Mouse (Mus musculus) right cerebral cortex, adult 18-20 months (tissue): ENCODE data around the gene S100pbp.

Source experiments
- DNase-seq: peaks from one replicate; pipeline ENCODE4 v3.0.0; 2022; ENCODE audit warnings: mixed read lengths

Gene S100pbp

DNA sequence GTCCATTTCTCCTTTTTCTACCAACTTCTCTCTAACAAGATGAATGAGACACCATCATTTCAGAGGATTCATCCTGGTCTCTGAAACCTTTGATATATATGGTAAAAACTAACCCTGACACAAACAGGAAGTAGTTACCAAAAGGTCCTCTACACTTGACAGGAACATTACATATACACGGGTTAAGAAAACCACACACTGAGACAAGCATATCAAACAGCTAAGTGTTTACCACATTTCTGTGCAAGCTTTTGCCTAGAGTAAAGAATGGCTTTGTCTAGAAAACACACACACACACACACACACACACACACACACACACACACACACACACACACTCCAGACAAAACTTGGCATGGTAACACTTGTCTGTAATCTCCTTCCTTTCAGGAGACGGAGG is 43.1 kb downstream of the S100pbp start:
- no peak for DNase-seq

DNA sequence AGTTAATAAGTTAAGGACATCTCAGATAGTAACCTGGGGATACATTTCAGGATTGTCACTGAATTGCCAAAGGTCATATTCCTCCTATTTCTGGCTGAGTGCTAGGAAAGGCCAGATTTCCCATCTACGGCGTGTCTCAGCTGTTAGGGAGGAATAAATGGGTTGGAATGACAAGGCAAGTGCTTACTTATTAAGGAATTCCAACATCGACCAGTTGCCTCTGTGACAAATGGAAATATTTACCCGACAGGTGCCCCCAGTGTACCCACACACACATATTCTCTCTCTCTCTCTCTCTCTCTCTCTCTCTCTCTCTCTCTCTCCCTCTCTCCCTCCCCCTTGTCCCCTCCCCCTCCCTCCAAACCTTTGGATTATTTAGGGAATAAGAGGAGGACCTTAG is 43.6 kb downstream of the S100pbp start:
- no peak for DNase-seq

DNA sequence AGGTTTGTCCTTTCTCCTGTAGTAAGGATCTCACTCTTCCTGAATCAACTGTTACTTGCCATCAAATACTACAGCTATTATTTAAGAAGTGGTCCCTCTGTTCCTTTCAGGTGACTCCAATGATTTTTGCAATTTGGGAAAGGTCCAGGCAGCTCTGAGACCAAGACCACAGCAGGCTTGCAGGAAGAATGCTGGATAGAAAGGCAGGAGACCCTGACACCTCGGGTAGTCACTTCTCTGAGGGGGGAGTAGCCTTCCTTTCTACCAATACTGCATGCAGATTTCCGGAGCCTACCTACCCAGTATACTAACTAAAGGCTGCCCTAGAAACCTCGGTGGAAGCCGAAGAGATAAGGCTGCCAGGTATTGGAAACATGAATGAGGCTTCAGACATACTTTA is 44.1 kb downstream of the S100pbp start:
- no peak for DNase-seq

DNA sequence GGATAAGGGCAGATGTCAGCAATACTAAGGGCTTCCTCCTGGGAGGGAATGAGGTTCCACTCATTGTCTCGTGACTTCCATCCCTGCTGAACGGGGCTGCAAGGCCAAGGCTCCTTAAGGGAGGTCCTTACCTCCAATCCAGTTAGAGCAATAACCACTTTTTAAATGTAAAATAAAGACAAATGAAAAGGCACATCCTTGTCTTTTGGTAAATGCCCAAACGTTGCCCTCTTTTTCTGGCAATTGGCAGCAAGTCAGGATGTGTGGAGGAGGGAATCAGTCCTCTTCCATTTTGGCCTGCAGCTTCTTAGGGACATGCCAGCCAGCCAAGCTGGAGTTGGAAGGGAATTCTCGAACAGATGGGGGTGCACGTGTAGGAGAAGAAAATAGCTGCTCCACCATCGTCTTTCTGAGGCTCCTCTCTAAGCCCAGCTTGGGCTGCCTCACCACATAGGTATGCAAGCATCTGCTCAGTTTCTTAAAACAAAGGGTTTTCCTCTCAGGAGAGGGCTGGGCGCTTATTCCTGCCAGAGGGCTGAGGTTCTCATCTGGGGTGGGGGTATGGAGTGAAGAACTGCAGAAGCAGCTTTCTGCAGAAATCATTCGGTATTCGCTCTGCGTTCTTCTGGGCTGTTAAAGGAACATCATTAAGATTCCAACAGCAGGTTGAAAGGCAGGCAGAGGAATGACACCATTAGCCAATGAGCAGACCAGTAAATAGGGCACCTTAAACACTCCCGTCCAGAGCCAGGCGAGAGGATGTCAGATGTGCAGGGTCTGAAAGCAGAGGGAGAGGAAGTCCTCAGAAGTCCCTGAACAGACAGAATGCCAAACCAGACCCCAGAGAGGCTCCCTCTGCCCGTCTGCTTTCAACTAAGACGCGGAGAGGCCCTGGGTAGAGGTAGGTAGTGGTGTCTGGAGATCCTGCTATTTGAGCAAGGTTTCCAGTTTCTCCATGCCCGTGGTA is 44.8 kb downstream of the S100pbp start:
- DNase-seq = peak; percentile 93

DNA sequence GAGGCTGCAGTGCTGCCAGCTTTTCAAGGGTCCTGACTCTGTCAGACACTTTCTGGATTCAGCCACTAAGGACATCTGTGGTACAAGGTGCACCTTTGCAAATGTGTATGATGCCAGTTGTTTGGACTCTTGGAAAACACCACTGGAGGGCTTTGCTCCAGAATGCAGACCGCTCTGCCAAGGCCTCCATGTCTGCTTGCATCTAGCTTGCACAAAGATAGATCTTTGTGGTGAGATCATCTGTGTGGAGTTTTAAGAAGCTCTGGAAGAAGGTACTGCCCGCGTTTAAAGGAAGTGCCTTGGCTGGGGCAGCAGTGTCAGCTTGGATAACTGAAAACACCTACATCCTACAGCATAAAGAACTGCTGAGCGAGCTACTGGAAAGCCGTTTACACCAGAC is 46.0 kb downstream of the S100pbp start:
- no peak for DNase-seq

DNA sequence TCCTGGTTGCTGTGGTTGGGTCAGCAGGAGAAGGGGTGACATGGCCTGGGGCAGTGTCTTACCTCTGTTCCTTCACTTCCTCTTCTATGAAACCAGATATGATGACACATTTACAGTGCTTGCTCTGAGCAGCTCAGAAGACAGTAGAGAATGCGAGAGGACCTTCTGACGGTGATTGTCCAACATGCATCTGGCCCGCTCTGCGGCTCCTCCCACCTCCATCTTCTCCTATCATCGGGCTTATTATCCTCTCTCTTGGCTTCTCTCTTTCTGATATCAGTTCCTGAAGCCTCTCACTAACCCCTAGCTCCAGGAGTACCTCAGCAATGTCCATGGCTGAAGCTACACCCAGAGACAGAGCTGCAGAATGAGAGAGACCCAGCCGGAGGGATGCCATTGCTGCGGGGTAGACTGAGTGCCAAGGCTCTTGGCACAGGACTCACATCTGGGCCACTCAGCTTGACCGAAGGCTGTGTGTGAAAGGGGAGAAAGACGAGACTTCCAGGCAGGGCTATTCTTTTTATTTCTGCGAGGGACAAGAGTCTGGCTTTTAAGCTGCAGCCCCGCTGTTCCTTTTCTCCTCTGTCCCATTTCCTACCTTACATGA is 47.0 kb downstream of the S100pbp start:
- DNase-seq = no peak

DNA sequence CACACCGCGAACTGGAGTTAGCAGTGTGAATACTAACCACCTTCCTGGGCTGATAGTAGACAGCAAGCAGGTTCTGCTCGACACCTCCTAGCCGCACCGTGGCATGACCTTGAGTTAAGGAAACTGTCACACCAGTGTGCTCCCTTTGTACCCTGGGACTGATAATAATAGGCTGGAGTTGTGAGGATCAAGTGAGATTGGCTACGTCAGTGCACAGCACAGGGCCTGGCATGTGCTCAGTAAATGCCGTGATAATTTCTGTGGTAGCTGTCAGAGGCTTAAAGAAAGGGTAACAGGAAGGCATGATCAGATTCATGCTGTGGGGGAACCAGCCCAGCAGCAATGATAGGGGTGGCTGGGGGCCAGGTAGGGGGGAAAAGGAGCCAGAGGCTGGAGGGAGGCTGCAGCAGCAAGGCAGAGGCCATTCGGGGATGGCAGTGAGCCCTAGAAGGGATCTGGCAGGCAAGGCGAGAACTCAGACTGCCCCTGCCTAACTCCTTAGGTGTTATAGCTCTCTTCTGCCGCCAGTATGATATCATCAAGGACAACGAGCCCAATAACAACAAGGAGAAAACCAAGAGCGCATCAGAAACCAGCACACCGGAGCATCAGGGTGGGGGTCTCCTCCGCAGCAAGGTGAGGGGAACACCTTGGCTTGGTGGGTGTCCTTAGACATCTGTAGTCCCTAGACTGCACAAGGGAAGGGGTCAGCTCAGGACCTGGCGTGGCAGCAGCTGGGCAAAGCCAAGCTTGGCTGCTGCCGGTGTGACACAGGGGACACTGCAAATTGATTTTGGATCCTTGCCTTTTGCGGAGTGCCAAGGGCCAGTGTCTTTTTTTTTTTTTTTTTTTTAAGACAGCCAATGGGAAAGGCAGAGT is 47.7 kb downstream of the S100pbp start:
- DNase-seq = no peak

DNA sequence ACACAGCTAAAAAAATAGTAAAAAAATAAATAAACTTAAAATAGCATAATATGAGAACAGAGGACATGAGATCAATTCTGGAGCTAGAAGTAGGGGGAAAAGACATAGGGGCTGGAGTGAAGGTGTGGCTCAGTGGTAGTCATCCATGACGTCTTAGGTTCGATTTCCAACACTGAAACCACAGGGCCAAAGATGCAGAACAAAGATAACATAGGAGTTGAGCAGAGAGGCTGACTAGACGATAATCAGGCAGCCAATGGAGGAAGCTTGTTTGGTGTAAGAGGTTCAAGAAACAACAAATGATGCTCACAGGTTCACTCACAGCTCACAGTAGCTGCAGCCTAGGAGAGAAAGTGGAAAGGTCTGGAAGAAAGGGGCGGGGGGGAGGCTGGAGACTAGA is 48.7 kb downstream of the S100pbp start:
- no peak for DNase-seq

DNA sequence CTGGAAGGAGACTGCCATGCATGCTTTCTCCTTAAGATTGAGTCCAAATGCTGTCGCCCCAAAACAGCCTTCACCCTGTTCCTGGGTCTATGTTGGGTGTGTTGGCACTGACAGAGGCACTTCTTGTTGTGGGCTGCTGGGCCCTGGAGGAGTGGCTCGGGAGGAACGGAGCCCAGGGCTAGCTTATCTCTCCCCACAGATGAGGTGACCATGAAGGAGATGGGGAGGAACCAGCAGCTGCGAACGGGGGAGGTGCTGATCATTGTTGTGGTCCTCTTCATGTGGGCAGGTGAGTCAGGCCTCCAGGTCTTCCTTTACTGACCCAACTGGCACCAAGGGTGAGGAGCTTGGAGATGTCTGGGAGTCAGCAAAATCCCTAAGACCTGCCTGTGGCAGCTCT is 49.9 kb downstream of the S100pbp start:
- peak; percentile 0 for DNase-seq

DNA sequence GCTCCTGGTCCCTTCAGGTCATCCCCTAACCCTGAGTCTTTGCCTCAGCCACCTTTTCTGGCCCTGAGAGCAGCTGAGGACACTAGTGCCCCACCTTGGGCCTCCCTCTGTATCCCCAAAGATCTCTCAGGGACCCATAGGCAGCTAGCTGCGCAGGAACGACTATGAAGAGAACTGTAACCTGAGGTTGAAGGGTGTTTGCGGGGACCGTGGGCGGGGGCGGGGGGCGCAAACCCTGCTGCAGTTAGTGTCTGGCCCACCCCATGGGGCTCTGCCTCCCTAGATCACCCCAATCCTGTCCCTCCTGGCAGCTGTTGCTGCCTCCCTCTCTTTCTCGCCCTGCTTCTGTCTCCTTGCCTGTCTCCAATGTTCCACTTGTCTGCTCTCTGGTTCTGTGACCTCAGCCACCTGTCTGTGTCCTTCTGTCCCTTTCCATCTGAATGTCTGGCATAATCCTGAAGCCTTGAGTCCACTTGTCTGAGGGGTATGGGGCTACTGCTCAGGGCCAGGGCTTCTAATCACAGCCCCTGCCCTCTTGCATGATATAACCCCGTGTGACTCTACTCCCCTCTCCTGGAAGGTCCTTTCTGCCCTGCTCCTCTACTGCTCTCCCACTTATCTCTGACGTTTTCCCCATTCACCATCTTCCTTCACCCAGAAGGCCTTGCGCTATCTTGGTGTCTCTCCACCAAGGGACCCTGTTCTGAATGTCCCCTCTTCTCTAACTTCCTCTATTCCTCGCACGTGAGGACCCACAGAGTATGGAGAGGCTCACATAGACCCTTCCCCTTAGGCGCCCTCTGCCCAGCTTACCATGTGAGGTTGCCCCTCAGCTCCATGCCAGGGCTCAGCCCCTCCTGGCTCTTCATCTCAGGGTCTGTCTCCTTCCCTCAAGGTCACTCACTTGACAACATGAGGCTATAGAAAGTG is 51.9 kb downstream of the S100pbp start:
- DNase-seq = no peak

DNA sequence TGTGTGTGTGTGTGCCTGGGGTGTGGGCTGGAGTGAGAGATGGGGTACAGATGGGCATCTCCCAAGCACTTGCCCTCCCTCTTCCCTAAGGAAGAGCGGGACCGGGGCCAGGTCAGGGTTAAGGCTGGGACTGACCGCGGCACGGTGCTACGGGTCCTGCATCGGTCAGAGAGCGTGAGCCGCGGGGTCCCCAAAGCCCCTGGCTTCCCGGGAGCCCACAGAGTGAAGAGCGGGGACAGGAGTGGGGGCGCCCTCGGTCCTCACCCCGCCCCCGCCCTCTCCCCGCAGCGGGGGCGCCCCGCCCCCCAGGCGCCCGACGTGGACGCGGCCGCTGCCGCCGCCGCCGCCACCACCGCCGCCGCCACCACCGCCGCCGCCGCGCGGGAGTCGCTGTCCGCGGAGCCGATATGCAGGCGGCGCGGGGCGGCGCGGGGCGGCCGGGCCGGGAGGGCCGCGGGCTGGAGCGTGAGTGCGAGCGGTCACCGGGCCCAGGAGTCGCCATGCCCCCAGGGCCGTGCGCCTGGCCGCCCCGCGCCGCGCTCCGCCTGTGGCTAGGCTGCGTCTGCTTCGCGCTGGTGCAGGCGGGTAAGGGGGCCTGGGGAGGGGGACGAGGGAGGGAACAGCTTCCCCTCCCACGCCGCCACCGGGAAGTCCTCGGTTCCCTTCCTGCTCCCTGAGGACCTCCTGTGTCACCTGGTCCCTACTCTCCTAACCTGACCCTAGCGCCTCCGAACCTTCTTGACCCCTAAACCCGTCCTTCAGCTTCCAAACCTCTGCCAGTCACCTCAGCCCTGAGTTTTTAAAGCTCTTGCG is 52.7 kb downstream of the S100pbp start, which contains the start of gene Fndc5:
TSS of gene Fndc5 (plus strand) at position 421 of the 813 bp plus-strand sequence.
- no peak for DNase-seq

DNA sequence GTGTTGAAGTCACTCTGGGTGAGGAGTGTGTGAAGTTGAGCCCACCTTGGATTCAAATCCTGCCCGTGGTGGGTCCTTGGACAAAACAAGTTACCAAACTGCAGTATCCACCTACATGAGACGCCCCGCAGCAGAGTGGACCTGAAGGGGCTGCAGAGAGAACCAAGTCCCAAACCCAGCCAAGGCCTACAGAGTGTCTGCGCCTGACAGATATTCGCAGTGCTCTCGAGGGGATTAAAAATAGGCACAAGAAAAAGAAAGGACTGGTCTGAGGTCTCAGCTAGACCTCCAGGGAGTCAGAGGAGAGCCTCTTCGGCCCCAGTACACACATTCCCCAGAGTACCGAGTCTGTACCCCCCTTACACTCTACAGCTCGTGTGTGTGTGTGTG is 53.3 kb downstream of the S100pbp start:
- no peak for DNase-seq

DNA sequence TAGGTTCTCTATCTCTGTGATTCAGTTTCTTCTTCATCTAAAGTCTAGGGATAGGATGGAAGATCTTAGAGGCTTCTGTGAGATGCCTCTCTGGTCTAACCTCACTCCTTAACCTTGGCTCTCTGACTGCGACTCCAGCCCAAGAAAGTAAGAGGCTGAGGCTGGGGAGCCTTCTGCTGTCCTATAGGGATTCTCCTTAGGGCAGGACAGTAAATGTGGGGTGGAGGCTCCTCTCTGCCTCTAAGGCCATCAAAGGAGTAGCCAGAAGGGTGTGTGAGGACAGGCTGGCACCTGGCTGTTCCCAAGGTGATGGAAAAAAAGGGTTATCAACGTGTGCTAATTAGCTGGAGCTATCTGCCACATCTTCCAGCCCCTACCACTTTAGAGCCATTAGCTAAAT is 53.9 kb downstream of the S100pbp start:
- no peak for DNase-seq

DNA sequence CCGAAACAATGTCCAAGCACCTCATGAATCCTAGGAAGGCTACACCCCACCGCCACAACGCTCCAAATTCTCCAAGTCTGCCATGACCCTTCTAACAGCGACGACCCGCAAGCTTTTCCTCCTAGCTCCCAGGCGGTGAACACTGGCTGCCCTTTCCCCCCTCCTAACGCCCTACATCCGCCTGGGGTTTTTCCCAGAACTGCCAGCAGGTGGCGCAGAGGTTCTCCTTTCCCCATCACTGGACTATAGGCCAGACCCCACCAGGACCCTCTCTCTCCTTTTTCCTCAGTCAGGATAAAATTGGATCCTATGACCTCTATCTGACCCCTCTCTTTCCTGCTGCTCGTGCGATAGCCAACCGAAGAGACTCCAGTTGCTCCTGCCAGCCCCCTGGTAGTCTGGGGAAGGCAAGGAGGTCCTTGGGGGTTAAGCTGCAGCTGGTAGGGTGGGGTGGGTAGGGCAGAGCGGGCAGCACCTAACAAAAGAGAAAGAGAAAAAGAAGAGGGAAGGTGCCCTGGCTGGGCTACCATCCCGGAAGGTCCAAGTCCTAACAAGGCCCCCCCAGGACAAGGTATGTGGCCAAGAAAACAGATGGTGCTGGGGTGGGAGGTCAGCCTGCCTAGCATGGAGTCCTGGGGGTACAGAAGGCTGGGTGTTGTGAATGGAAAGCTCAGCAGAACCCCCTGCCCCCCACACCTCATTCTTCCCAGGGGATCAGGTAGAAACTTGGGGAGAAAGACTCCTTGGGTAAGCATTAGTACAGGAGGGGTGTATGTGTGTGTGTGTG is 54.5 kb downstream of the S100pbp start:
- peak; percentile 66 for DNase-seq

DNA sequence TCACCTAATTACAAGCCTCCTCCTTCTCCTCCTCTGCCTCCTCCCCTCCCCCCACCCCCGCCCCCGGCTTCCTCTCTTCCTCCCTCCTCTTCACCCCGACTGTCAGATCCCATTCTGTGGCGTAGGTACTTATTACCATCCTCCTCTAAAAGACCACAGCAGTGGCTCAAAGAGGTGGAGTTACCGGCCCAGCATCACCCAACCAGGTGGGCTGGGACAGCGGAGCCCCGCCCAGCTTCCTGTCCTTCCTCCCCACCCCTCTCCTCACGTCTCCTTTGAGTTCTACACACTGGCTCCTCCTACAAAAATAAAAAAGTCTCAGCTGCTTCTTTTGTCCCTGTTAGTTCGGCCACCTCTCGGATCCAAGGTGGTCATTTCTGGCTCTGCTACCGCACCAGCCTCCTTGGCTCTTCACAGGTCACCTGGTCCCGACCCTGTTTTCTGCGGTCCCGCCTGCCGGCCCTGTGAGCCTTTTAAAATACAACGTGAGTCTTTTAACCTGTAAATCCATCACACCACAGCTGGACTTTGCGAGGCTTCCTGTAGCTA is 58.7 kb downstream of the S100pbp start:
- no peak for DNase-seq

DNA sequence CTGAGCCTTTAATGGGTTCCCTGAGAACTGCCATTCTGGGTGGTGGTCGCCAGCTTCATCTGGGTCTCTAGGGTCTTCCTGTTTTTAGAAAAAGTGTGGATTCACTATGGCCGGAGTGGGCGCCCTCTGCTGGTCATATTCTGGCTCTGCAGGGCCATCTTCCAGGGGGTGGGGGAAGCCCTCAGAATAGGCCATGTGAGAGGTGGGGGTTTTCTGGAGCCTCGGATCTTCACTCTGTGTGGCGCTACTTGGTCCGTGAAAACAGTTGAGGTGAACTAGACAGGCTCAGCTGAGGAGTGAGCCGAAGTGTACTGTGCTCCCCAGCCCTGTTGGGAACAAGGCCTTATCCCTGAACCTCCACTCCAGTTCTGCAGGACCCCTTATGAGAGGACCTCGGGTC is 59.4 kb downstream of the S100pbp start:
- DNase-seq = no peak

DNA sequence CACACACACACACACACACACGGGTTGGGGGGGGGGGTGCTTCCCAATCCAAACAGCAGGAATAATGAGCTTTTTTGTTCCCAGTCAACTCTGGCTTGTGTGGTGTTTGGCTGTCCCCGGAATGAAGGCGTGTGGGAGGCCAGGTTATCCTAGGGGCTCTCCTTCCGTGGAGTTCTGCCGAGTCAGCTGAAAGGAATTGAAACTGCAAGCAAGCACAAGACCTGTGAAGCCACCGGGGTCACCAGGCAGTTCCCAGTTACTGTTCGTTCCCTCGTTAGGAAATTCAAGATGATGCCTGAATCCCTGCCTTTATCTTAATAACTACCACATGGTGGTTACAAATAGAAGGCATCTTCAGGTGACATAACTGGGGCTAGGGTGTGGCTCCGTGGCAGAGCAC is 60.1 kb downstream of the S100pbp start:
- DNase-seq = no peak

DNA sequence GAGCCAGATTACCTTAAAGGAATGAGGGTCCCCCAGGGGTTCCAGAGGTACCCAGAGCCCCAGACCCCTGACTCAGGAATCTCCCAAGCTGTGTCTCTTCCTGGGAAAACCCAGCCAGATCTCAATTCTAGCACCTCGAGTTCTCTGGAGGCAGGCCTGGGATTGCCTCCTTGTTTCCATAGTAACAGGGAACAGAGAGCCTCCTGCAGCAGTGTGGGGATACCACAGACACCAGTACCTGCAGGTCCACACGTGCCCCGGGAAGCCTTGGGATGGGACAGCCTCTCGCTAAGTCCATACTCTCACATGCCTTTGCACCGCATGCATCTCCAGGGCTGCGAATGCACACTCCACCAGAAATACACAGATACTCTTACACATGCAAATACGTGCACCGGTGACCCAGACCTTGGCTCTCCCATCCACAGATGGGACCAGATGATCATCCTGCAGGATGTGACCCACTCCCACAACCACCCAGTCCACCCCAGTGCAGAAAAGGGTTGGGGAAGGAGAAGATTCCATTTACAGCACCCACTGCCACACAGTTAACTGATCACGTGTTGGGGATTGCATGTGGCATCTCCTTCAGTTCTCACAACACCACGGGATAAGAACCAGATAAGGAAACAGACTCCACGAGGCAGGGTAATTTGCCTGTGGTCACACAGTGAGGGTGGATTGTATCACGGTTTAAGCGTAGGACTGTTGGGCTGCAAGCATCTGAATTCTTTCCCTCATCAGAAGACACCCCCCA is 60.8 kb downstream of the S100pbp start:
- DNase-seq = peak; percentile 73

DNA sequence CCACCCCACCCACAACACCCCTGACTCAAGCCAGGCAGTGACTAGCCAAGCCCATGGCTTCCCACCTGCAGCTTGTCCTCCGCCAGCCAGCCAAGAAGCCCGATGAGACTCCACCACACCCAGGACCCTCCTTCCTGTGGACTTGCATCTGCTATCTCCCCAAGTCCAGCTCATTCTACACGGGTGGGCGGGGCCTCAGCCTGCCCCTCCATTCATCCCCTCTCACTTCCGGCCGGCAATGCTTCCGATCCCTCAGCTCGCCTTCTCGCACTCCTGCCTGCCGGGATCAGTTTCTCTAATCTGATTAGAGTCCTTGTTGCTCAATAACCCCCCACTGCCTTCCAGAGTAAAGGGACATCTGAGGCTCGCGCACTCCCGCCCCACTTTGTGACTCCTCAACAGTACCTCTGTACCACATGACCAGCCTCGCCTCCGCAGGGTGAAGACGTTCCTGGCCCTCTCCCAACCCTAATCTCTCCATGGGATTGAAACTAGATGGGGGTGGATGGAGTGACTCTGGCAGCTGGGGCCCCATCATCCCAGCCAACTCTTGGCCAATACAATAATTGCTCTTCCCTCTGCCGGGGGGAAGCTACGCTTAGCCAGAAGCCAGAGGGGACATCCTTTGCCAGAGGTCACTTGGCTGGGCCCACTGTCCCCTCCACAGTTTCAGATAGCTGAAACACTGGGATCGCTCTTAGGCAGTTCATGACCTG is 63.6 kb downstream of the S100pbp start:
- no peak for DNase-seq
